Mouse (Mus musculus) CH12F3 (cell line): Measurements from ENCODE around the gene Hspa1l.
"Not testable (repeated sequence)": the region's sequence is repeated elsewhere in the genome, so short reads cannot be mapped to it uniquely, and the experiment has no call there.

Source experiments
- in situ Hi-C: fragments of 300-500 bp; cut with MboI; formaldehyde crosslinking; loops from 2 replicates; pipeline ENCODE4 v1.14.3; 2020; ENCODE audit warnings: low sequenced_read_pairs

Hspa1l gene

DNA sequence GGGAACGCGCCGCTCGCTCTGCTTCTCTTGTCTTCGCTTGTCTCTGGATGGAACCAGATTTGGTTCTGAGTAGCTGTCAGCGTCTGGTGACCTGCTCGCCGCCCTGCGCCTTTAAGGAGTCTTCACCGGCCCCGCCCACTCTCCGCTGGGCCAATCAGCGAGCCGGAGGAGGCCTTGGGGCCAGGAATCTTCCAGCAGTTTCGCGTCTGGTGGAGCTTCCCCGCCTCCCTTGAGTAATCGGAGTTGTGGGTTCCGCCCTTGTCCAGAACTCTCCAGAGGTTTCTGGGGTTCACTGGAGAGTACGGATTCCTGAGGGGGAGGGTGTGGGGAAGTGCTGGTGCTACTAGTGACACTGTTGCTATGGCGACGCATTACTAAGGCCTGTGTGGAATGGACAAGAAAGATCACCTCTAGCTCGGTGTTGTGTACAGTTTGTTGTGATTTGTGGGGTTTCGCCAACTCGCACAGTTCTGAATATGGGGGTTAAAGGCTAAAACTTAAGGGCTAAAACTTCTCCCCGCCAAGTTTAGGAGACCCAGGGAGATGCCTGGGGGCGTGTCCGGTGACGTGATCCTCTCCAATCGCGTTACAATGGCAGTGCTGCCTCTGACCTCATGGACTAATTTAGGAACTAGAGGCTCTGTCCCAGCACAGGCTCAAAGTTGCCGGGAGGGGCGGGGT is at the start of gene Hspa1l, which contains the start of gene Hspa1a:
Gene Hspa1l (plus strand): TSS at position 635 of the 681 bp plus-strand sequence.
Gene Hspa1a (minus strand): TSS at position 88 of the 681 bp plus-strand sequence.
- in situ Hi-C loops, result not testable (repeated sequence)

DNA sequence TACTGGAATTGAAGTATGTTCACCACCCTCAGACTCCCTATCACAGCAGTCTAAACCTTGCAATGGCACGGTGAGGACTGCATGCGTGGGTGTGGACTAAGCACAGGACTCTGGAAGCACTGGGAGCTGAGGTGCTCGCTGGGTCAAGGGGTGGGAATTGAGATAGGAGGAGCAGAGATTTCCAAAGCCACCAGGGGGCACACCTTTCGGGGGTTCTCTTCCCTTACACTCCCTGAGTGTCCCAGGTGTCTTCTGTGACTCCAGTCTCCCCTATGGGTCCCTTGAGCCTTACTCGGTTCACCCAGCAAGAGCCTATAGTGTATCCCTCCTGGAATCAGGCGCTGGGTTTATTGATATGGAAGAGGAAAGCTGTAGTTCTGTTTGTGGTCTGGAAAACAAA is 49.6 kb upstream of the Hspa1l start:
- in situ Hi-C loops, result no loop called here

DNA sequence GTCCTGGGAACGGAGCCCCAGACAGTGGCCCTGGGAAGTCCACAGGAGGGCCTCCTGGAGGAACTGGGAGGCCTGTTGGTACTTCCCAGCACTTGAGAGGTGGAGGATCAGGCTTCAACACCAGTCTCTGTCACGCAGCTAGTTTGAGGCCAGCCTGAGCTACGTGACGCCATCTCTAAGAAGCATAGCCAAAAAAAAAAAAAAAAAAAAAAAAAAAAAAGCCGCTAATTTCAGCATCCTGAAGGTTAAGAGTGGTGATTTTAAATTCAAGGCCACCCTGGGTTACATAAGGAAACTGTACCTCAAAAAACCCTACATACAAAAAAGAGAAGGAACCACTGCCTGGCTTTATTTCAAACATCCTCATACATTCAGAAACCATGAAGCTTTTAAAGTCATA is 48.2 kb upstream of the Hspa1l start:
- in situ Hi-C loops, result no loop called here

DNA sequence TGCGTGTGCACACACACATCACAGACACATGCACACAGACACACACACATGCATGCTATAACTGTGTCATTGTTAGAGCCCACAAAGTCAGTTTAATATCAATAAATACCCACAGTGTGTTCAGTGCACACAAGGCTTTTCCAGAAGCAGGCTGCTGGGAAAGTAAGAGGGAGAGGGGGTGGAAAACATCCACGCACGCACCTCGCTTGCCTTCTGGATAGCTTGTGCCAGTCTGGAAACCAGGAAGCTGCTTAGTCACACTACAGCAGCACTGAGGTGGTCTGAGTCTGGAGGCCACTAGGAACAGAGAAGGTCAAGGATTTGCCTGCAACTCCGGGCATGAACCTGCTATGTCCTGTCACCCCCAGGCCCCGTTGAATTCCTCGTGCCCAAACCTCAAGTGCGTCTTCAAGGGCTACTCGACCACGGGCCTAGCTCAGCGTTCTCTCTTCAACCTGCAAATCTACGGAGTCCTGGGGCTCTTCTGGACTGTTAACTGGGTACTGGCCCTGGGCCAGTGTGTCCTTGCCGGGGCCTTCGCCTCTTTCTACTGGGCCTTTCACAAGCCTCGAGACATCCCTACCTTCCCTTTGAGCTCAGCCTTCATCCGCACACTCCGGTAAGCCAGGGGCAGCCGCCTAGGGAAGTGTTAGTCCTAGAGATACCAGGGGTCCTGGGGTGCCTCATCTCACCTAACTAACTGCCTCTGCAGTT is 45.0 kb upstream of the Hspa1l start:
- in situ Hi-C loops, result no loop called here

DNA sequence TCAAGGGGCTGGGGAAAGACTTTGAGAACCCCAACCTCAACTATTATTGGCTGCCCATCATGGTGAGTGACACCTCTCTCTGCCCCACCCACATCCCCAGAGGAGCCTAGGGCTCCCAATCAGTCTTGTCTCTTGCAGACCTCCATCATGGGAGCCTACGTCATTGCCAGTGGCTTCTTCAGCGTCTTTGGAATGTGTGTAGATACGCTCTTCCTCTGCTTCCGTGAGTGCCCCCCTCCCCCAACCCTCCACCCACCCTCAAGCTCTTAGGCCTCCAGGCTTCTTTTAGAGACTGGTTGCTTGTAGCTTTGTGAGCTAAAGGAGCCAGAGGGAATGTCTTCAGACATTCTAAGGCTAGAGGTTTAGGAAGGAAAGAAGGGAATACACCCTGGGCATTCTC is 43.7 kb upstream of the Hspa1l start:
- in situ Hi-C loops, result no loop called here

DNA sequence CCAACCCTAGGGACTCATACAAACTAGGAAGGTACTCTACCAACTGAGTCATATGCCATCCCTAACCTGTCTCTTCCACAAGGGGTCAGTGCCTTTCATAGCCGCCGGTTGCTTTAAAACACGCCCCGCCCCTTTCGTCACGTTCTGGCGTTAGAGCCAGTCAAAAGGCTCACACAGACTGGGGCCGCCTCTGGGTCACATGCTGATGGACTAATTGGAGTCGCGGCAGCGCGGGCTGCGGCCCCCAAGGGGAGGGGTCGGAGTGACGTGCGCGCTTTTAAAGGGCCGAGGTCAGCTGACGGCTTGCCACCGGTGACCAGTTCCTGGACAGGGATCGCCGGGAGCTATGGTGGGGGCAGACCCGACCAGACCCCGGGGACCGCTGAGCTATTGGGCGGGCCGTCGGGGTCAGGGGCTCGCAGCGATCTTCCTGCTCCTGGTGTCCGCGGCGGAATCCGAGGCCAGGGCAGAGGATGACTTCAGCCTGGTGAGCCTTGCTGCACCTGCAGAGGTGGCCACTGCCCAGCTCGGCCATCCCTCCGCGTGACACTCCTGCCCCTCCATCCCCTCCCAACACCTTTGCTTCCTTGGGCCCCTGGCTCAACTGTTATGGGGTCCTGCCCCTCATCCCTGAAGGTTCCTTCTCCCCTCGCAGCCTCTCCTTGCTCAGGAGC is 41.3 kb upstream of the Hspa1l start, which contains the start of gene Neu1:
Gene Neu1 (plus strand): TSS at position 193 of the 674 bp plus-strand sequence.
- in situ Hi-C loops, result no loop called here

DNA sequence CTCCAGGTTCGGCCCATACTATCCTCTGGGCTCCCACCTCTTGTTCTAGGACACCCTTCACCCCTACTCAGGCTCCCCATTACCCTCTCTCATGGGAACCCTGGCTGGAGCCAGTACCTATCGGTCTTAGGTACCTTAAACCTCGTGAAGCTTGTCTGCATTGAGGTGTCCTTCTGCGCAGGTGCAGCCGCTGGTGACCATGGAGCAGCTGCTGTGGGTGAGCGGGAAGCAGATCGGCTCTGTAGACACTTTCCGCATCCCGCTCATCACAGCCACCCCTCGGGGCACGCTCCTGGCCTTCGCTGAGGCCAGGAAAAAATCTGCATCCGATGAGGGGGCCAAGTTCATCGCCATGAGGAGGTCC is 40.8 kb upstream of the Hspa1l start:
- in situ Hi-C loops, result no loop called here

DNA sequence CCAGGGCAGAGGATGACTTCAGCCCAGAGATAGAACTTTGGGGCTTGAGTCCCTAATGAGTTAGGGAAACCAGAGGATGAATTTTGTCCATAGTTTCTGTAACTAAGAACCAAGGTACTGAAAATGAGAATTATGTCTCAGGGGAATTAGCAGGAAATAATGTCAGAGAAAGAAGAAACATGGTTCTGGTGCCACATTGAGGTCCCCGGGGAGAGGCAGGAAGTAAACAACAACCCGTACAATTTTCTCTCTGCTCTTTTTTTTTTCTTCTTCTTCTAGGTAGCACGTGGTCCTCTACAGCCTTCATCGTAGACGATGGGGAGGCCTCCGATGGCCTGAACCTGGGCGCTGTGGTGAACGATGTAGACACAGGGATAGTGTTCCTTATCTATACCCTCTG is 40.2 kb upstream of the Hspa1l start:
- in situ Hi-C loops, result no loop called here

DNA sequence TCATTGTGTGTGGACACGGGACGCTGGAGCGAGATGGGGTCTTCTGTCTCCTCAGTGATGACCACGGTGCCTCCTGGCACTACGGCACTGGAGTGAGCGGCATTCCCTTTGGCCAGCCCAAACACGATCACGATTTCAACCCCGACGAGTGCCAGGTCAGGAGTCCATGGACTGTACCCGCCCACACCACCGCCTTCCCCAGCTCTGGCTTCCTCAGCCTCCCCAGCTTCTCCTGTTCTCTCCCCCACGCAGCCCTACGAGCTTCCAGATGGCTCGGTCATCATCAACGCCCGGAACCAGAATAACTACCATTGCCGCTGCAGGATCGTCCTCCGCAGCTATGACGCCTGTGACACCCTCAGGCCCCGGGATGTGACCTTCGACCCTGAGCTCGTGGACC is 38.5 kb upstream of the Hspa1l start:
- in situ Hi-C loops, result no loop called here

DNA sequence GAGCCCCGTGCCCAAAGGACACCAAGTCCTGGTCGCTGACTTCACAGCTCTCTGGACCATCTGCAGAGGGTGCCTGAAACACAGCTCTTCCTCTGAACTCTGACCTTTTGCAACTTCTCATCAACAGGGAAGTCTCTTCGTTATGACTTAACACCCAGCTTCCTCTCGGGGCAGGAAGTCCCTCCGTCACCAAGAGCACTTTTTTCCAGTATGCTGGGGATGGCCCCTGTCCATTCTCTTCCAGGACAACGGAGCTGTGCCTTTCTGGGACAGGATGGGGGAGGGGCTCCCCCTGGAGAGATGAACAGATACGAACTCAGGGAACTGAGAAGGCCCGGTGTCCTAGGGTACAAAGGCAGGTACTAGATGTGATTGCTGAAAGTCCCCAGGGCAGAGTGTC is 37.7 kb upstream of the Hspa1l start:
- in situ Hi-C loops, result no loop called here

DNA sequence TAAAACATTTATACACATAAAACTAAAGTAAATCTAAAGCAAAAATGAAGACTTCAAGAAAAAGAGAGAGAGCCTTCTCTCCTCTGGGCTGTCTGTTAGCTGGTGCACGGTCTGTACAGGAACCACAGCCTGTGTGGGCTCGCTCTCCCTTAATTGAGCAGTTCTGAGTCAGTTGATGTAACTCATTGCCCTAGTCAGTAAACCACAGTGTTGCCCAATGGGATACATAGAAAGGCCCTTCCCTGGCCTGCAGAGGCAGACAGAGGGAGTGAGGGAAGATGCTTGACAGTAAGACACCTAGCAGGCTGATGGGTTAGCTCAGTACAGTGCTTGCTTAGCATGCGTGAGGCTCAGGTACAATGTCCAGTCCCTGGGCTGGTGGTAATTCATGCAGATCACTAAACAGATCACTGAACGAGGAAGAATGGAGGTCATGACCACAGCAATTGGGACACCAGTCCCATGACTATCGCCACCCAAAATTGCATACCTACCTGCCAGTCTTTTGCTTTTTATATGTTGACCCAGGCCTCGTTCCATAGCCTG is 34.5 kb upstream of the Hspa1l start:
- in situ Hi-C loops, result no loop called here

DNA sequence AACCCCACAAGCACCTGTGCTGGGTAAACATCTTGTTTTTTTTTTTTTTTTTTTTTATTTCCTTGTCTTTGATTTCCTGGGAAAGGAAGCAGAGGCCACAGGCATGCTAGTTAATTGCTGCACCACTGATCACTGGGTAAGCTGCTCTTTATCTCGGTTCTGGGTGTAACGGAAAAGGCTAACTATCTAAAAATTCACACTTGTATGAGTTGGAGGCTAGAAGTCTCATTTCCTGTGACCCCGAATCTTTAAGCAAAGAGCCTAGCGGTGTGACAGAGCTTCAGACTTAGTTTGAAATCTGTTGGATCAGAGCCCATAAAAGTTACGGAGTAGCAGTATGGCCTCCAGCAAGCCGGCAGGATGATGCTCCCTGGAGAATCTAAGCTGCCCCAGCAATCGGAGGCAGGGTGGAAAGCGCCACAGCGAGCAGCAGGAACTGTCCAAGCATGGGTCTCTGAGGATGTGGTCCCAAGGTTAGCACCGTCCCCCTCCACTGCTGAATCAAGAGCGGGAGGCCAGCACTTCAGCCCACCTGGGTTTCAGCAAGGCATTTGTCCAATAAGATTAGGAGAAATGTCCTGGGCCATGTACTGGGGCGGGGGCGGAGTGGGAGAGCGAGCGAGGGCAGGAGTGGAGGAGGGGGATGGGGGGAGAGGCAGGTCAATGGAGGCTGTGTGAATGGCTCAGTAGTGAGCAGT is 31.0 kb upstream of the Hspa1l start:
- in situ Hi-C loops, result no loop called here

DNA sequence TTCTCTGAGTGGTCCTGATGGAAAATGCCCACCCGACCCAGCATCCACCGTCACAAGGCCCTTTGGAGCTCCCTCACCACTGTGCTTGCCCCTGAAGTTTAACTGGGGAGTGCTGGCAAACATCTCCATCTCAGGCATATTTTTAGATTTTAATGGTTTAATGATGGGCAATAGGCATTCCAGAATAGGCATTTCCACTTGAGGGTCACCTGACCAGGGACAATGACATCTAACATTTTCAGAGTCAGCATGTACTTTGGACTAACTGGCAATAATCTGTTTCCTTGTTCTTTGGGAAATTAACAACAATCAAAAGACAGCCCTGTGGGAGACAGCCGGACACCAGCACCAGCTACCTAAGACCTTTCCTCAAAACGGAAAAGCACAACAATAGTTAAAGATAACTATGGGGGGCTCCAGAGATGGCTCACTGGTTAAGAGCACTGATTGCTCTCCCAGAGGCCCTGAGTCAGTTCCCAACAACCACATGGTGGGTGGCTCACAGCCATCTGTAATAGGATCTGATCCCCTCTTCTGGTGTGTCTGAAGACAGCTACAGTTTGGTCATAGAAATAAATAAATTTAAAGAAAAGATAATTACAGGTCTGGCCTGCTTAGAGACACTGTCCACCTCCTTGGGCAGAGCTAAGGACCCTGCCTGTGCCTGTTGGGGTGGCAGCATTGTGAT is 29.2 kb upstream of the Hspa1l start:
- in situ Hi-C loops, result no loop called here

DNA sequence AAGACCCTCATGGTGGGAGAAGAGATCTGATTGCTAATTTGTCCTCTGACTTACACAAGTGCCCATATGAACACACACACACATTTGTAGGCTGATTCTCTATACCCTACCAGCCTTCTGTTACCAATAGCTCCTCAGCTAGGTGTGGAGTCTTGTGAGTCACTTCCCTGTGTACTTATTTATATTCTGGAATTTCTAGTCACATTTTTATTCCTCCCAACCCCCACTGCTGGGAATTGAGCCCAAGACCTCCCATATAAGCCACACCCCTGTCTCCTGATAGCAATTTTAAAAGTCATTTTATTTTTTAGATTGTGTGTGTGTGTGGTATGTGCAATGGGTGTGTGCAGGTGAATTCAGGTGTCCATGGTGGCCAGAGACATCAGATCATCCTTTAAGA is 28.1 kb upstream of the Hspa1l start:
- in situ Hi-C loops, result no loop called here

DNA sequence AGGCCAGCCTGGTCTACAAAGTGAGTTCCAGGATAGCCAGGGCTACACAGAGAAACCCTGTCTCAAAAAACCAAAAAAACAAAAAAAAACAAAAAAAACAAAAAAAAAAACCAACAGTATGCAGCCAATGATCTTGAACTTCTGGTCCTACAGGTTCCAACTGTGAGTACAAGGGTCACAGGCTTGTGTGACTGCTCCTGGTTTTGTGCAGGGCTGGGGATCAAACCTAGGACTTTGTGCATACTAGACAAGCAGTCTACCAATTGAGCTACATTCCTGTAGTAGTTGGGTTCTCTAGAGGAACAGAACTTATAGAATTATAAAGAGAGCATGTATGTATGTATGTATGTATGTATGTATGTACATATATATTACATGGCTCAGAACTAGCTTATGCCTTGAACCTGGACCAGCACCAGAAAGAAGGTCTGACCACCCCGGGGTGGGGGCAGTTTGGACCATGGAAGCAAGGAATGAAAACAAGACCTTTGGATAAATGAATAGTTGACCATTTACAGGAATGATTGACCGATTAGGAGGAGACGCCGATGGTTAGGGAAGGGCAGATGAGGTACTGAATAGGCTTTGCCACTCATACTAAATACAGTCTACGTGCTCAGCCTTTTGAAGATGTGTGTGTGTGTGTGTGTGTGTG is 25.9 kb upstream of the Hspa1l start:
- in situ Hi-C loops, result loop anchor here (5.0 kb wide), 1 partner anchor 89 kb away; no protein-coding TSS in a partner anchor

DNA sequence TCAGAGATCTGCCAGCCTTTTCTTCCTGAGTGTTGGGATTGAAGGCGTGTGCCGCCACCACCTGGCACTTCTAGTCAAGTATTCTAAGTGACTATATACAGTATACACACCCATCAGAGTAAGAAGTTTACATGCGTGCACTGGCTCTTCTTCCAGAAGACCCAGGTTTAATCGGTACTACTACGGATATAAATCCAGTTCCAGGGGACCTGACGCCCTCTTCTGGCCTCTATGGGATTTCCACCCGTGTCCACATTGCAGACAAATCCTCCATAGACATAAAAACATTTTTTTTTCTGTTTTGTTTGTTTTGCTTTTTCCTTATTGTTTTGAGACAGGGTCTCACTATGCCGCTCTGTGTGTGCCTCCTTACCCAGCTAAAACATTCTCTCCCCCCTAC is 24.9 kb upstream of the Hspa1l start:
- in situ Hi-C loops, result loop anchor here (5.0 kb wide), 1 partner anchor 90 kb away; no protein-coding TSS in a partner anchor

DNA sequence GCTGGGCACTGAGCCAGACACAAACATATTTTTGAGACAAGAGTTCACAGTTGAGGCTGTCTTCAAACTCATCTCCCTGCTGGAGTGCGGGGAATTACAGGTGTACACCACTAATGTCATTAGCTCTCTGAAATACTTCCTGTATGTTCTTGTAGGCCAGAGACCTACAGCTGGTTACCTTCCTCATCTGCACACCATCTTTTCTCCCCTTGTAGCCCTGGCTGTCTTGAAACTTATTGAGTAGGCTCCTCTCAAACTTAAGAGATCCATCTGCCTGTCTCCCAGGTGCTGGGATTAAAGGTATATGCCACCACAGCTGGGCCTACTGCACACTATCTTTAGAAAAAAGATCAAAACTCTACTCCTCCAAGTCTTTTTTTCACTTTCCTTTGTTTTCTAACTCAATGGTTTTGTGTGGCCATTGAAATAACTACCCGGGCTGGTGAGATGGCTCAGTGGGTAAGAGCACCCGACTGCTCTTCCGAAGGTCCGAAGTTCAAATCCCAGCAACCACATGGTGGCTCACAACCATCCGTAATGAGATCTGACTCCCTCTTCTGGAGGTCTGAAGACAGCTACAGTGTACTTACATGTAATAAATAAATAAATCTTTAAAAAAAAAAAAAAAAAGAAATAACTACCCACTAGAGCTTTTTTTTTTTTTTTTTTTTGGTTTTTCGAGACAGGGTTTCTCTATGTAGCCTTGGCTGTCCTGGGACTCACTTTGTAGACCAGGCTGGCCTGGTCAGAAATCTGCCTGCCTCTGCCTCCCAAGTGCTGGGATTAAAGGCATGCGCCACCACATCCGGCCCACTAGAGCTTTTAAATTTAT is 23.6 kb upstream of the Hspa1l start:
- in situ Hi-C loops, result loop anchor here (5.0 kb wide), 1 partner anchor 92 kb away; no protein-coding TSS in a partner anchor

DNA sequence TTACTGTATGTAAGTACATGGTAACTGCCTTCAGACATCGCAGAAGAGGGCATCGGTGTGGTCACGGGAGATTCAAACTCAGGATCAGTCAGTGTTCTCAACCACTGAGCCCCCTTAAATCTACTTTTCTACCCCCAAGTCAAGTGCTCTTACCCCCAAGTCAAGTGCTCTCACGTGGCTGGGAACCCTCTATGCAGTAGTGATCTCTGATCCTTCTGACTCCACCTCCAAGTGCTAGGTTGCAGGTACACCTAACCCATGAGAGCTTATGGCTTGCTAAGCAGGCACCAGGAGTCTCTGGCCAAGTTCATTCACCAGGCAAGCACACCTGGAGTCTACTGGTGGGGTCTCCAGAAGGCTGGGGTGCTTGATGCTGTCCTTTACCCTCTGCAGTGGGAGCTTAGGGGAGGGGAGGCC is 22.9 kb upstream of the Hspa1l start:
- in situ Hi-C loops, result loop anchor here (5.0 kb wide), 1 partner anchor 92 kb away; no protein-coding TSS in a partner anchor
